Mouse (Mus musculus): ENCODE measurements at regions not wholly inside any gene's neighbourhood (a gene's known extent, or its start where the extent isn't known, plus 50 kb on each side); places are given as distances from the start of the nearest gene placed in this dataset.
"Not testable (repeated sequence)": the region's sequence is repeated elsewhere in the genome, so short reads cannot be mapped to it uniquely, and the experiment has no call there.

GRCm38 (mm10) chr1:185929761-185930160 lies 187.3 kb downstream of the Lyplal1 start:
- in situ Hi-C loops (cut with MboI; ENCODE audit: low sequenced_read_pairs): no loop called here

DNA sequence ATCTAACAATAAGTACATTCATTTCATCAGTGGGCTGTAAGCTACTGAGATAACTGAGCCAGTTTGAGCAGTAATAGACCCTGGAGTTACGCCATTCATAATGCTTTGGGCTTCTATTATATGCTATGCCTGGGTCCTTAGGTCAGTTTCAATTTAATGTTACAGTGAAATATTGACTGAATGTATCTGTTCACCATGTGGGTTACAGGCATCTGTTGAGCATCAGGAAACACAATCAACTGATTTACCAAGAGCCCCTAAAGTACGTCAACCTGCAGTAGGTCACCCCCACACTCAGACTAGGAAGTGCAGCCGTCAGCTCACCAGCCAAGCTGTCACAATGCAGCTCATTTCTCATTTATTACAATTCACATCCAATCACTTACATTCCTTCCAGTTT lies 183.5 kb downstream of the Lyplal1 start:
- in situ Hi-C loops (cut with MboI; ENCODE audit: low sequenced_read_pairs): no loop called here

DNA sequence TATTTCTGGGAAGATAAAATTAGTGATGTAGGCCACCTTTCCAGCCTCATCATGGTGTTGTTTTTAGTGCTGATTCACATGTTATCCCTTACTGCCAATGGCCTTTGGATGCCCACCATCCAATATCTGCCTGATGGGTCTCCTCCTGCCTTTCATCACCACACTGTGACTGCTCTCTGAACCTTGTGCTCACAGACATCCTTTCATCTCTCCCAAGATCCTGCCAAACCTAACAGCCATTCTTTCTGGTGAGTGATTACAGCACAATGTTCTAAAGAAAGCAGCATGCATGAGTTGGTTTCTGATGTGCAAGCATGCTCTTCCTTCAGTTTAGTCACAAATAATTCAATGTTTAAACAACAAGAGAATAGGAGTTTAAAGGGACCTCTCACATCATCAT lies 180.1 kb downstream of the Lyplal1 start:
- in situ Hi-C loops (cut with MboI; ENCODE audit: low sequenced_read_pairs): no loop called here

GRCm38 (mm10) chr1:185939914-185940313 lies 177.2 kb downstream of the Lyplal1 start:
- in situ Hi-C loops (cut with MboI; ENCODE audit: low sequenced_read_pairs): no loop called here

- in situ Hi-C loops (cut with MboI; ENCODE audit: low sequenced_read_pairs): no loop called here
Measured at GRCm38 (mm10) chr1:185940511-185940910, 176.6 kb downstream of the Lyplal1 start.

DNA sequence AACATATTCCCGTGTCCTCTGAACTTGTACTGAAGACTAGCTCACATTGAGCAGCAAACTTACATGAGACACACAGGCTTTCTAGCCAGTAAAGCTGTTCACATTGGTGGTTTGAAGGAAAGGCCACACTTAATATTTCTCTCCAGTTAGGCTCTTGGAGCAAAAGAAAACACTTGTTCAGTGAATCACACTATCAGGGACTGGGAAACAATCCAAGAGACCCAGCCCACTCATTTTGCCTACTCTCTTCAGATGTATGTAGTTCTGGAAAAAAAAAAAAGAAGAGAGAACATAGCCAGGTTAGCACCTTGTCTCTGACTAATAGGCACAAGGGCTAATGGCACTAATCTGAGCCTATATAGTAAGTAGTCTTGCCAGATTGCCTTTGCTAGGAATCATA lies 165.9 kb downstream of the Lyplal1 start:
- in situ Hi-C loops (cut with MboI; ENCODE audit: low sequenced_read_pairs): no loop called here

DNA sequence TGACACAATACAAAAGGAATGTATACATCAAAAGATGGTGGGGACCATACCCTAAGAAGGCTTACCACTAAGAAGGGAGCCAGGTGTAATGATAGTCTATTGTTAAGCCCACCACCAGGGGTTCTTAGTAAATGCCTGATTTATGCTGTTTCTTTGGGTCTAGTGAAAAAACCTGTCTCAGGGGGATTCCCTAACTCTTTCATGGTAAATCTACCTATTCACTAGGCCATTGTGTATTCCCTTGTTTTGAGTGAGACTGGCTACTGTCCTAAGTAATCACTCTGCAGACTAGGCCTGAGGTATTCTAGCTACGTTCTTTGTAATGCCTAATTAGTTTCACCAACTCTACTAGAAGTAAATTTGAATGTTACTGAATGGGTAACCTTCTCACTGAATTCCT lies 161.3 kb downstream of the Lyplal1 start:
- in situ Hi-C loops (cut with MboI; ENCODE audit: low sequenced_read_pairs): not testable (repeated sequence)

GRCm38 (mm10) chr1:185957557-185957956 lies 159.6 kb downstream of the Lyplal1 start:
- in situ Hi-C loops (cut with MboI; ENCODE audit: low sequenced_read_pairs): no loop called here

GRCm38 (mm10) chr1:185958276-185958675 lies 158.8 kb downstream of the Lyplal1 start:
- in situ Hi-C loops (cut with MboI; ENCODE audit: low sequenced_read_pairs): no loop called here

GRCm38 (mm10) chr1:185962606-185963005 lies 154.5 kb downstream of the Lyplal1 start:
- in situ Hi-C loops (cut with MboI; ENCODE audit: low sequenced_read_pairs): no loop called here

- in situ Hi-C loops (cut with MboI; ENCODE audit: low sequenced_read_pairs): no loop called here
Measured at GRCm38 (mm10) chr1:185963773-185964172, 153.3 kb downstream of the Lyplal1 start.

GRCm38 (mm10) chr1:185964426-185964825 lies 152.7 kb downstream of the Lyplal1 start:
- in situ Hi-C loops (cut with MboI; ENCODE audit: low sequenced_read_pairs): no loop called here

DNA sequence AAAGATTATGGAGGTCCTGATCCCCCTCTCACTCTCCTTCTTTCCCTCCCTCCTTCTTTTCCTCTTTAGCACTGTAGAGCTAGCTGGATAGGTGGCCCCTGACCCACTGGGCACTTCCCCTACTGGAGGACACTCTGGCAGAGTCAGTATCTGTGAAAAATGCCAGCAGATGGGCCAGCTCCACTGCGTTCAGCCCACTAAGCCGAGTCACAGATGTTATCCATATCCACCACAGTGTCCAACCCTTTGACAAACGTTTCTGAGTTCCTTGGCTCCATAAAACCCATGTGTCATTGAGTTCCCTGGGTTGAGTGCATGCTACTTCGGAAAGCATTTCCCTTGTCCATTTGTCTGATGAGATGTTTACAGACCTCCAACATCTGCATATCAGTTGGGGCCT lies 149.9 kb downstream of the Lyplal1 start:
- in situ Hi-C loops (cut with MboI; ENCODE audit: low sequenced_read_pairs): no loop called here

DNA sequence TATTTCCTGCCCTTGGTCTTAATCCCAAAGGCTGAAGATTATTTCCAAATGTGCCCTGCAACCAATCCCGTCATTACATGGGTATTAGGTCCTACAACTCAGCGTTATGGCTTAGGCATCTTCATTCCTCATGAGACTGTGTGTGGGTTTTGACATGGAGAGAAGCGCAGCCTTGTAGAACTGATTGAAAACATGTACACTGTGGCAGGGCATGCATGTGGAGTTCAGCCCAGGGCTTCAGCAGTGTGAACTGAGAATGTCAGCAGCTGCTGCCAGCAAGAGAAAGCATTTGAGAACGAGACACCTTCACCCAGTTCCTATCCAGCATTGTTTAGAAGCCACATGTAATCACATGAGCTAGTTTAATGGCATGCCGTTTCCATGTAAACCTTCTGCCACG lies 149.3 kb downstream of the Lyplal1 start:
- in situ Hi-C loops (cut with MboI; ENCODE audit: low sequenced_read_pairs): no loop called here

DNA sequence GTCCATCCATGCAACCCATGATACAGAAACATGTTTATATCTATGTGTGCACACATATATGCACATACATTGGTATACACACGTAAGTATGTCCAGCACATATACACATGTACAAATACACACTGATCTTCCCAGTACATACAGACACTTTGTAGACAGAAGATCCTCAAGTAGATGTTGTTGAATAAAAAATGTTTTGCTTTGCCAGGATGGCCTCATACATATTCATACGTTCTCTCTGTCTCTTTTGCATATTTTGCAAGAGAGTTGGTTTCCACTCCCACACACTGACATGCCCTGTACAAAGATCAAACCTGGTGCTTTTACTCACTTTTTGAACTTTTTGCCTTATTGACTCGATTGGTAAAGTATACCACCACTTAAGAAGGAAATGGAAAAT lies 148.5 kb downstream of the Lyplal1 start:
- in situ Hi-C loops (cut with MboI; ENCODE audit: low sequenced_read_pairs): no loop called here

DNA sequence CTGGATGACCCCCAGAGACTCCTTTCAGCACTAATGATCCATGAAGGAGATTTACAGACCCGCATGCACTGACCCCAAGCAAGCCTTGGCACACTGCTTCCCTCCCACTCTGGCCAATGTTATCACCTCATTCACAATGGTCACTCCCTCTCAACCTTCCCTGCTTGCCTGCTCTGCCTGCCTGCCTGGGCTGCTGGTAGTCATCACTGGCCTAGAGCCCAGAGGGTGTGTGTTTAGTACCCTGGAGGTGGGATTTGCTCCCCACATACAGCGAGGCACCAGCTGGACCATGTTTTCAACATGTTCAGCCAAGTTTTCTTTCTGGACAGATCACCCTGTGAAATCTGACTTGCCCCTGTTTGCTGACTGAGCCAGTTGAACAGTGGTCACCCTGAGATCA lies 147.9 kb downstream of the Lyplal1 start:
- in situ Hi-C loops (cut with MboI; ENCODE audit: low sequenced_read_pairs): no loop called here

- in situ Hi-C loops (cut with MboI; ENCODE audit: low sequenced_read_pairs): no loop called here
Measured at GRCm38 (mm10) chr1:185977075-185977474, 140.0 kb downstream of the Lyplal1 start.

DNA sequence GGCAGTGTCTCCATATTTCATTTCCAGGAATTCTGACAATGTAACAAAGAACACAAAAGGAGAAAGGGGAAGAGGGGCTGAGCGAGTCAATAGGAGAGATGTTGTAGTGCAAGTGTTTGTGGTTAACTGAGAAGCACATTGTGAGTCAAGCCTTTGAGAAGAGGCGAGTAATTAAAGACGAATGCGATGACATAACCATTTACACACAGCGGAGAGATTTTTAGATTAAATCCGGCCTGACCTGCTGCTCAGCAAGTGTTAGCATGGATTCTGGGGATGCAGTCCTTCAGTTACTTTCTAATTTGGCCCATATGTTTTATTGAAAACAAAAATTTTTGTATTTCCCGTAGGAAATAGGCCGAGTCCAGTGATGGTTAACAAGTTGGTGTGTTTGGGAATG lies 127.7 kb downstream of the Lyplal1 start:
- in situ Hi-C loops (cut with MboI; ENCODE audit: low sequenced_read_pairs): no loop called here

- in situ Hi-C loops (cut with MboI; ENCODE audit: low sequenced_read_pairs): not testable (repeated sequence)
Measured at GRCm38 (mm10) chr1:186000066-186000465, 117.0 kb downstream of the Lyplal1 start.

DNA sequence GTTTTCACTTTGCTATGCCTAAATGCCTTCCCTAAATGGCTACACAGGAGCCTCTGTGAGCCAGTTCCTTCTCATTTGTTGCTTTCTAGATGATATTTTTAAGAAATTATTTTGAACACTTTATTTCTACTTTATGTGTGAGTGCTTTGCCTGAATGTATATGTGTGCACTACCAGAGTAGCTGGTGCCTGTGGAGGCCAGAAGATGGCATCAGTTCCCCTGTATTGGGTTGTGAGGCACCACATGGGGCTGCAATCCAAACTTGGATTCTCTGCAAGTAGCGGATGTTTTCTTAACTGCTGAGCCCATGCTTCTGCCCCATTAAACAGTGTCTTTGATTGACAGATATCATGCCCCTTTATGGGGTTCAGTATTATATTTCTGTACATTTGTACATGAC lies 103.7 kb downstream of the Lyplal1 start:
- in situ Hi-C loops (cut with MboI; ENCODE audit: low sequenced_read_pairs): no loop called here

DNA sequence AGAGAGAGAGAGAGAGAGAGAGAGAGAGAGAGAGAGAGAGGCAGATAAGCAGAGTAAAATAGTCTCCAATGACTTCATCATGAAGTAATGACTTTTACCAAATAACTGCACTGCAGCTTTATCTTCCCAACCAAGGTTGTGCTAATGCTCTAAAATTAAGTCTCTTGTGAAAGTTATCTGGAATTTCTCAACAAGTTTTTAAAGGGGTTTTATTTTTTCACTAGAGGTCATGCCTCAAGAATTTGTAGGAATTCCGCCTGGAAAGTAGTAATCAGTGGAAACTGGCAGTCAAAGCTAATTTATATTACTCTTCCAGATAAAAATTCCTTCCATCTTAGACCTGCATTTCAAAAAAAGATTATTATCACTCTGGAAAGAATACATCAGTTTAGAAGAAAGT lies 102.9 kb downstream of the Lyplal1 start:
- in situ Hi-C loops (cut with MboI; ENCODE audit: low sequenced_read_pairs): no loop called here

DNA sequence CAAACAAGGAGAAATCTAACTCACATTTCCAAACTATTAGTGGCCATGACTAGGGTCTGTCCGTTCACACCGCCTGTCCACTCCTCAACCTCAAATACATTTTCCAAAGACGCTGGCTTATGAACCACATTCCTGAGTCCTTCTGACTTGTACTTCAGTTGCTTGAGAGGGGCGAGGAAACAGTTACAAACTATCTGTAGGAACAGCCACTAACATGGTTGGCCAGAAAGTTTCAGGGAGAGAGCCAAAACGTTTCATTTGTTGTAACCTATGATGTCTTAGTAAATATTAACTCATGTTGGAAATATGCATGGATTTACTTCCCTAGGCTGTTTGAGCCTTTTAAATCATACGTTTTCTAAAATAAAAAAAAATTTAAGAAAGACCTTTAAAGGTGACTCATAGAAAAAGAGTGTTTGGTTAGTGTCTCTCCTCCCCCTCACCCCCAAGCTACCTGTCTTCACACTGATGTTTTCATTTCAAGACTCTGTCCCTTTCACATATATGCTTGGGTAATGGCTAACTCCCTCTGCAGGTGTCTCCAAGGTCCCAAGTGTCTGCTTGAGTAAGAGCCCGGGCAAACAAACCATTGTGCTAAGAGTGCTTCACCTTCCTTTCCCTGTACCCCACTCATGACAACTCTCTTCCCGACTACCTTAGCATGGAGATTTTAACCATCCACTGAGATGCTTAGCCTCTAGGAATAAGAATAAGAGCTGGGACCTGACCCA lies 101.1 kb downstream of the Lyplal1 start:
- in situ Hi-C loops (cut with MboI; ENCODE audit: low sequenced_read_pairs): no loop called here

GRCm38 (mm10) chr1:186017547-186017946 lies 99.6 kb downstream of the Lyplal1 start:
- in situ Hi-C loops (cut with MboI; ENCODE audit: low sequenced_read_pairs): no loop called here
